Comparison of ENCODE assay signal across 11 mouse cellular contexts in the genomic region with DNA sequence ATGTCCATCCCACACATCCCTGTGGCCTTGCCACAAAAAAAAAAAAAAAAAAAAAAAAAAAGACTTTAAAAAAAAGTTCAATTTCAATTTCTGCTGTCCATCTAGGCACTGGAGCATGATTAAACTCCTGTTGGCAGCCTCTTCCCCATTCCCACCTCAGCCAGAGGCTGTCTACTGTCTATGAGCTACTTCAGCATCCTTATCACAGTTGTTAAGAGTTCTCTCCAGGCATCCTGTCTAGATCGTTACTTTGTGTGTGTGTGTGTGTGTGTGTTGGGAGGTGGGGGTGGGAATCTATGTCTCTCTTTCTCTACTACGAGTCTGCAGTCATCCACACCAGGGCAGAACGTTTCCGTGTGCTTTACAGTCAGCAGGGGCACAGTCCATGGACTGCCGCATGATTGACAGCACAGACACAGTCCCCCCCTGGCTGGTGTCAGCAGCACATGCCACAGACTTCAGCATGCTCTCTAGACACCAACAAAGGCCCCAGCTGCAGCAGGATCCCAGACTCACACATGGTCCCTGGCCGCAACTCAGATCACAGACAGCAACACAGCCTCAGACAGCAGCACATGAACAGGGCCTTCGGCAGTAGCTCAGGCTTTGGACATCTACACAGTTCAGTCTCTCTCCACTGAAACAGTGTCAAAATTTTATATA. TPM values are rescaled to one million over a fixed set of nuclear protein-coding genes. Genes with fewer than 3 reads are reported as not detected.
DNase-seq lines count a peak whose midpoint lies in the region; ATAC-seq lines count a peak whose summit lies in the region.
"Had no signal": no experiment of that assay in that cellular context is flagged by ENCODE, and none has a peak within 500 bp of the region (broad histone marks: within the 10 kb centered on the region; RNA-seq: fewer than 3 reads in every experiment).

No protein-coding gene starts in this region.

- H3K4me2 ChIP-seq in heart, embryonic 13.5 days = peak overlapping the region; percentile 46
- no peak overlapping the region for H3K4me2 ChIP-seq in hindbrain, embryonic 11.5 days (replicated peaks; ENCODE audit: low read depth, low read length)
- H3K4me2 ChIP-seq in midbrain, embryonic 16.5 days (ENCODE audit: low read length) = no peak overlapping the region

- H3K9me3 ChIP-seq in heart, embryonic 13.5 days = no peaks in the 10 kb centered on the region
- H3K9me3 ChIP-seq in embryonic facial prominence, embryonic 10.5 days = no peaks in the 10 kb centered on the region
- no peaks in the 10 kb centered on the region for H3K9me3 ChIP-seq in hindbrain, embryonic 11.5 days (ENCODE audit: control insufficient read depth, low read length)
- H3K9me3 ChIP-seq in midbrain, embryonic 16.5 days (replicated peaks; ENCODE audit: control insufficient read depth, low read length, poor library complexity, severe bottlenecking) = no peaks in the 10 kb centered on the region

- WGBS in heart, embryonic 13.5 days = 33% methylated on average over 7 of the region's 7 CpGs
- 72% methylated on average over 7 of the region's 7 CpGs for WGBS in embryonic facial prominence, embryonic 10.5 days
- 64% methylated on average over 7 of the region's 7 CpGs for WGBS in hindbrain, embryonic 11.5 days
- WGBS in midbrain, embryonic 16.5 days = 36% methylated on average over 7 of the region's 7 CpGs

- peak overlapping the region; percentile 24 for H3K27ac ChIP-seq in heart, embryonic 13.5 days (replicated peaks)
- H3K27ac ChIP-seq in embryonic facial prominence, embryonic 10.5 days (replicated peaks) = no peak overlapping the region
- H3K27ac ChIP-seq in hindbrain, embryonic 11.5 days (ENCODE audit: low read depth, low read length) = no peak overlapping the region
- H3K27ac ChIP-seq in midbrain, embryonic 16.5 days (ENCODE audit: low read length) = no peak overlapping the region
- H3K27ac ChIP-seq: kidney, postnatal 0 days had no signal

- H3K4me1 ChIP-seq in heart, embryonic 13.5 days = peaks cover 9% of the 10 kb centered on the region
- no peaks in the 10 kb centered on the region for H3K4me1 ChIP-seq in embryonic facial prominence, embryonic 10.5 days
- no peaks in the 10 kb centered on the region for H3K4me1 ChIP-seq in hindbrain, embryonic 11.5 days (replicated peaks; ENCODE audit: control insufficient read depth, insufficient read depth, low read length)
- H3K4me1 ChIP-seq in midbrain, embryonic 16.5 days (ENCODE audit: control insufficient read depth, insufficient read depth, low read length) = no peaks in the 10 kb centered on the region

- H3K9ac ChIP-seq in heart, embryonic 13.5 days = peak overlapping the region; percentile 38; the same call in 1 of the 2 replicates
- no peak overlapping the region for H3K9ac ChIP-seq in hindbrain, embryonic 11.5 days (ENCODE audit: low read depth, low read length)
- no peak overlapping the region for H3K9ac ChIP-seq in midbrain, embryonic 16.5 days (ENCODE audit: low read depth, low read length)

- H3K4me3 ChIP-seq in heart, embryonic 13.5 days = no peak overlapping the region
- no peak overlapping the region for H3K4me3 ChIP-seq in embryonic facial prominence, embryonic 10.5 days
- H3K4me3 ChIP-seq in hindbrain, embryonic 11.5 days (ENCODE audit: low read depth, low read length) = no peak overlapping the region
- H3K4me3 ChIP-seq in midbrain, embryonic 16.5 days (ENCODE audit: low read depth, low read length) = no peak overlapping the region

- peak; percentile 51; the same call in 1 of the 2 replicates for ATAC-seq in heart, embryonic 13.5 days (ENCODE audit: extremely low read depth, insufficient number of reproducible peaks, low FRiP score, low TSS enrichment)
- ATAC-seq in hindbrain, embryonic 11.5 days (ENCODE audit: low FRiP score) = peak; percentile 94
- ATAC-seq in midbrain, embryonic 16.5 days = peak; percentile 71

- DNase-seq in heart, postnatal 4 days = no peak
- DNase-seq in embryonic facial prominence, embryonic 10.5 days (ENCODE audit: low spot score) = peak; percentile 30
- DNase-seq in hindbrain, embryonic 11.5 days (ENCODE audit: low spot score) = peak; percentile 49
- no peak for DNase-seq in adrenal gland, adult 18-20 months (ENCODE audit: low spot score in 2 of 2)
- no peak for DNase-seq in layer of hippocampus, adult 9-10 months (ENCODE audit: low spot score)
- DNase-seq in ovary, adult 18-20 months (ENCODE audit: low spot score) = no peak

- no peaks in the 10 kb centered on the region for H3K36me3 ChIP-seq in heart, embryonic 13.5 days
- no peaks in the 10 kb centered on the region for H3K36me3 ChIP-seq in embryonic facial prominence, embryonic 10.5 days (replicated peaks)
- no peaks in the 10 kb centered on the region for H3K36me3 ChIP-seq in hindbrain, embryonic 11.5 days (ENCODE audit: control insufficient read depth, insufficient read depth, low read length)
- H3K36me3 ChIP-seq in midbrain, embryonic 16.5 days (ENCODE audit: control insufficient read depth, insufficient read depth, low read length) = no peaks in the 10 kb centered on the region

- H3K27me3 ChIP-seq in heart, embryonic 13.5 days (replicated peaks) = no peaks in the 10 kb centered on the region
- H3K27me3 ChIP-seq in embryonic facial prominence, embryonic 10.5 days (replicated peaks; ENCODE audit: low read depth, poor library complexity, severe bottlenecking) = no peaks in the 10 kb centered on the region
- no peaks in the 10 kb centered on the region for H3K27me3 ChIP-seq in hindbrain, embryonic 11.5 days (ENCODE audit: control insufficient read depth, insufficient read depth, low read length)
- no peaks in the 10 kb centered on the region for H3K27me3 ChIP-seq in midbrain, embryonic 16.5 days (ENCODE audit: control insufficient read depth, insufficient read depth, low read depth, low read length)

RNA-seq across cellular contexts. Expression of gene Rag2, which starts 16.2 kb away (rescaled TPM):
- polyA plus RNA-seq in heart, embryonic 13.5 days (2015; fragmentation: Nextera tagmentation; extraction: Ambion mirVana) = 0.16 TPM in 1 of 2 replicates, not detected in the other
- not detected for total RNA-seq in heart, postnatal 4 days (2021)
- polyA plus RNA-seq in embryonic facial prominence, embryonic 10.5 days (2016; fragmentation: Nextera tagmentation; extraction: Ambion mirVana) = not detected in 2 replicates
- polyA plus RNA-seq in hindbrain, embryonic 11.5 days (2014; fragmentation: Nextera tagmentation; extraction: Ambion mirVana) = 0.06 and 0.49 TPM in 2 replicates
- polyA plus RNA-seq in midbrain, embryonic 16.5 days (2015; fragmentation: Nextera tagmentation; extraction: Ambion mirVana) = 0.11 TPM in 1 of 2 replicates, not detected in the other
- total RNA-seq in adrenal gland, adult 18-20 months (2021) = not detected
- total RNA-seq: liver, adult 2 months had no signal
- polyA plus RNA-seq: gonadal fat pad, adult 2 months; kidney, postnatal 0 days; liver, adult 2 months had no signal

RNA-seq across cellular contexts. Expression of gene Rag1, which starts 40.9 kb away (rescaled TPM):
- 0.11 TPM in 1 of 2 replicates, not detected in the other for polyA plus RNA-seq in heart, embryonic 13.5 days (2015; fragmentation: Nextera tagmentation; extraction: Ambion mirVana)
- under 1 TPM; 0.09 to 0.41 TPM for total RNA-seq in heart, postnatal 4 days (2021)
- 0.10 and 0.11 TPM in 2 replicates for polyA plus RNA-seq in embryonic facial prominence, embryonic 10.5 days (2016; fragmentation: Nextera tagmentation; extraction: Ambion mirVana)
- 0.39 and 0.59 TPM in 2 replicates for polyA plus RNA-seq in hindbrain, embryonic 11.5 days (2014; fragmentation: Nextera tagmentation; extraction: Ambion mirVana)
- 0.13 and 0.16 TPM in 2 replicates for polyA plus RNA-seq in midbrain, embryonic 16.5 days (2015; fragmentation: Nextera tagmentation; extraction: Ambion mirVana)
- total RNA-seq in adrenal gland, adult 18-20 months (2021) = not detected
- total RNA-seq: liver, adult 2 months had no signal
- polyA plus RNA-seq: liver, adult 2 months had no signal

RNA-seq across cellular contexts. Expression of gene B230118H07Rik, which starts 41.0 kb away (rescaled TPM):
- polyA plus RNA-seq in heart, embryonic 13.5 days (2015; fragmentation: Nextera tagmentation; extraction: Ambion mirVana) = 49.1 and 60.0 TPM in 2 replicates
- total RNA-seq in heart, postnatal 4 days (2021) = 10 to 100 TPM; 44.8 to 48.7 TPM
- 47.2 and 52.1 TPM in 2 replicates for polyA plus RNA-seq in embryonic facial prominence, embryonic 10.5 days (2016; fragmentation: Nextera tagmentation; extraction: Ambion mirVana)
- 69.9 and 72.5 TPM in 2 replicates for polyA plus RNA-seq in hindbrain, embryonic 11.5 days (2014; fragmentation: Nextera tagmentation; extraction: Ambion mirVana)
- polyA plus RNA-seq in midbrain, embryonic 16.5 days (2015; fragmentation: Nextera tagmentation; extraction: Ambion mirVana) = 48.3 and 50.7 TPM in 2 replicates
- total RNA-seq in adrenal gland, adult 18-20 months (2021) = 10 to 100 TPM; 24.7 to 28.4 TPM

Comparison
In these comparisons a context has a peak if more than half of its experiments do, and no peak if none do; other contexts are left out.
1. DNase-seq: peak in embryonic facial prominence, embryonic 10.5 days (single experiment) and hindbrain, embryonic 11.5 days (single experiment); none in heart, postnatal 4 days (single experiment), adrenal gland, adult 18-20 months (0 of 2), layer of hippocampus, adult 9-10 months (single experiment) and ovary, adult 18-20 months (single experiment).
2. Peak in every context shown above with its lines, with median percentiles within 50 percentile points of each other: ATAC-seq.